ENCODE assay signal across 9 mouse cellular contexts in the genomic region with DNA sequence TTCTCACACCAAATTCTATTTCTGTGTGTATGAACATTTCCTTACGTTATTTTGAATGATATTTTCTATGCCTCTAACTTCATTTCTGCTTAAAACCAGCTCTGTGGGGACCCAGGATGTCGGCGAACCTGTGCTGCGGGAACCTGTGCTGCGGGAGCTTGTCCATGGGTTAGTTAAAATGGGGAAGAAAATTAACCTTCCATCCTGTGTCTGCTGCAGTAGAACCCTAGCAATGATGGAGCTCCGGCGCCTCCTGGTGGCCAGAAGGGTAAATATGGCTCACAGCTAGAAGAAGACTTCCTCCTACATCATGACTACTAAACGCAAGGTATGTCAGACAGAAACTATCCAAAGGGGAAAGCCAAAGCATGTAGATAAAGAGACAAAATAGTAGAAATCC. TPM values are rescaled to one million over a fixed set of nuclear protein-coding genes. Genes with fewer than 3 reads are reported as not detected.
DNase-seq lines count a peak whose midpoint lies in the region; ATAC-seq and TF ChIP-seq lines count a peak whose summit lies in the region.
"Had no signal": no experiment of that assay in that cellular context is flagged by ENCODE, and none has a peak within 500 bp of the region (broad histone marks: within the 10 kb centered on the region; RNA-seq: fewer than 3 reads in every experiment).

No protein-coding gene starts in this region.

- TF ChIP-seq POLR2A in cerebellum, adult 2 months (IDR thresholded peaks at IDR 0.05; ENCODE audit: borderline replicate concordance, insufficient read depth, low read length) = no peak
- no peak for TF ChIP-seq POLR2A in spleen, adult 2 months (IDR thresholded peaks at IDR 0.05; ENCODE audit: low read depth, low read length)

- no peaks in the 10 kb centered on the region for H3K4me1 ChIP-seq in G1E (ENCODE audit: insufficient read depth, low read depth, low read length)
- no peaks in the 10 kb centered on the region for H3K4me1 ChIP-seq in cerebellum, adult 2 months (ENCODE audit: control insufficient read depth, insufficient read depth, low read length)
- no peaks in the 10 kb centered on the region for H3K4me1 ChIP-seq in spleen, adult 2 months (ENCODE audit: control insufficient read depth, insufficient read depth, insufficient read length)
- H3K4me1 ChIP-seq: liver, embryonic 13.5 days had no signal

- TF ChIP-seq CTCF in G1E (IDR thresholded peaks at IDR 0.05; ENCODE audit: low read depth, low read length) = peak; percentile 81
- peak; percentile 90 for TF ChIP-seq CTCF in cerebellum, adult 2 months (IDR thresholded peaks at IDR 0.05; ENCODE audit: borderline replicate concordance, insufficient read depth, low read depth, low read length)
- TF ChIP-seq CTCF in spleen, adult 2 months (IDR thresholded peaks at IDR 0.05; ENCODE audit: extremely low read depth, insufficient read depth, insufficient read length, insufficient replicate concordance) = peak; percentile 81; the same call in 1 of the 2 replicates

- no peak overlapping the region for H3K4me3 ChIP-seq in G1E (ENCODE audit: low read depth, low read length)
- no peak overlapping the region for H3K4me3 ChIP-seq in cerebellum, adult 2 months (replicated peaks; ENCODE audit: insufficient read depth, low read depth, low read length)
- H3K4me3 ChIP-seq in spleen, adult 2 months (ENCODE audit: extremely low read depth, insufficient read depth, insufficient read length) = no peak overlapping the region
- H3K4me3 ChIP-seq: liver, embryonic 13.5 days had no signal

- no peaks in the 10 kb centered on the region for H3K27me3 ChIP-seq in G1E (ENCODE audit: insufficient read depth, low read length)
- H3K27me3 ChIP-seq in cerebellum, adult 2 months (ENCODE audit: control insufficient read depth, insufficient read depth, low read length) = no peaks in the 10 kb centered on the region
- H3K27me3 ChIP-seq in spleen, adult 2 months (ENCODE audit: control insufficient read depth, insufficient read depth, low read length) = no peaks in the 10 kb centered on the region
- H3K27me3 ChIP-seq: liver, embryonic 13.5 days had no signal

- peak; percentile 47 for ATAC-seq in G1E (ENCODE audit: extremely low read depth, insufficient number of reproducible peaks, low FRiP score, poor library complexity, severe bottlenecking)

- DNase-seq in gastrocnemius, adult 18-20 months (ENCODE audit: low spot score) = peak; percentile 51
- DNase-seq in gastrocnemius, postnatal 25 days = no peak
- peak; percentile 55 for DNase-seq in G1E (ENCODE audit: low spot score)
- DNase-seq in cerebellum, adult 2 months = peak; percentile 54 to 74
- DNase-seq in frontal cortex, postnatal 36 days (ENCODE audit: low spot score in 2 of 2) = peak; percentile 83 to 87
- DNase-seq in layer of hippocampus, adult 9-10 months (ENCODE audit: low spot score) = peak; percentile 68
- DNase-seq in lung, postnatal 36 days = peak; percentile 79
- DNase-seq in spleen, adult 2 months (ENCODE audit: low read depth in 1 of 2, low spot score in 2 of 2) = peak; percentile 28 to 56
- DNase-seq: liver, embryonic 13.5 days had no signal

- H3K36me3 ChIP-seq in G1E (replicated peaks) = no peaks in the 10 kb centered on the region
- no peaks in the 10 kb centered on the region for H3K36me3 ChIP-seq in spleen, adult 2 months (ENCODE audit: control insufficient read depth, insufficient read depth, low read length)
- H3K36me3 ChIP-seq: liver, embryonic 13.5 days had no signal

- 17% methylated on average over 8 of the region's 8 CpGs for WGBS in cerebellum, adult 2 months
- WGBS in spleen, adult 2 months = 16% methylated on average over 8 of the region's 8 CpGs

- peaks cover 7% of the 10 kb centered on the region for H3K9me3 ChIP-seq in G1E (replicated peaks)

- H3K27ac ChIP-seq in cerebellum, adult 2 months (ENCODE audit: insufficient read depth, low read length) = no peak overlapping the region
- H3K27ac ChIP-seq in spleen, adult 2 months (ENCODE audit: insufficient read depth, low read length) = no peak overlapping the region
- H3K27ac ChIP-seq: liver, embryonic 13.5 days had no signal

RNA-seq across cellular contexts. Expression of gene Ppp2r5c, which starts 48.6 kb away (rescaled TPM):
- 10 to 100 TPM; 66.5 to 75.7 TPM for total RNA-seq in gastrocnemius, adult 18-20 months (2021)
- total RNA-seq in gastrocnemius, postnatal 25 days (2021) = 10 to 100 TPM; 64.0 to 65.0 TPM
- total RNA-seq in G1E (2014; fragmentation: Nextera tagmentation) (174 and 192 TPM in 2 replicates), G1E (2017) (262 and 282 TPM in 2 replicates)
- 24.6 and 30.6 TPM in 2 replicates for polyA plus RNA-seq in G1E (2012)
- 117 and 136 TPM in 2 replicates for polyA plus RNA-seq in cerebellum, adult 2 months (2012; rRNA removed)
- 22.0 and 22.8 TPM in 2 replicates for polyA plus RNA-seq in spleen, adult 2 months (2012; rRNA removed)
